Mouse (Mus musculus): ENCODE results near the gene Kif2c. TPM values are rescaled to one million over a fixed set of nuclear protein-coding genes. Genes with fewer than 3 reads are reported as not detected.

The Kif2c gene
- total and polyA plus RNA-seq, 3 experiments: 8.6 to 62.8 (median 52.0) TPM

DNA sequence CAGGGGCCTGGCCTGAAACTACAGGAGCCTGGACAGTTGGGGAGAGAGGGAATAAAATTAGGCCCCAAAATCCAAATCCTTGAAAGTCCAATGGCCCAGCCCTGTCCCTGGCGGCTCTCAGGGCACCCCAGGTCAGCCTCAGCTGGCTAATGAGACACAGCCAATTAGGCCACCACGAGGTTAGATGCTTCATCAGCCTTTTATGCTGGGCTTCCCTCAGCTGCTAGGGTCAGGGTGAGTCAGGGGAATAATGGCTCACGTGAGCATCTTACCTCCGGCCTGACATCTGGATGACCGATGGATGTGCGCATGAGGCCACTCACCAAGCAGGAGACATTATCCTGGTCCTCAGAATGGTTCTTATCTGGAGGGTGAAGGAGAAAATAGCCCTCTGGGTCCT is 51.6 kb downstream of the Kif2c start:
- no peak for TF ChIP-seq GATA2 (IDR thresholded peaks at IDR 0.05; ENCODE audit: borderline replicate concordance, low read depth, low read length)
- no peak for TF ChIP-seq GATA1 (IDR thresholded peaks at IDR 0.05; ENCODE audit: borderline replicate concordance, low read length)
- TF ChIP-seq POLR2AphosphoS5 (IDR thresholded peaks at IDR 0.05; ENCODE audit: insufficient replicate concordance, low read depth, low read length): no peak
- TF ChIP-seq CTCF (IDR thresholded peaks at IDR 0.05; ENCODE audit: low read depth, low read length): no peak
- no peaks in the 10 kb centered on the region for H3K9me3 ChIP-seq (replicated peaks)
- no peak for DNase-seq (ENCODE audit: low spot score)
- no peak for ATAC-seq (ENCODE audit: extremely low read depth, insufficient number of reproducible peaks, low FRiP score, poor library complexity, severe bottlenecking)
- peaks cover 60% of the 10 kb centered on the region for H3K36me3 ChIP-seq (replicated peaks)
- H3K4me1 ChIP-seq (ENCODE audit: insufficient read depth, low read depth, low read length): peaks cover 71% of the 10 kb centered on the region
- no peak overlapping the region for H3K4me3 ChIP-seq (ENCODE audit: low read depth, low read length)
- peaks cover 11% of the 10 kb centered on the region; the same call in 1 of the 2 replicates for H3K27me3 ChIP-seq (ENCODE audit: insufficient read depth, low read length)

GRCm38 (mm10) chr4:117127991-117128686 is 54.3 kb downstream of the Kif2c start:
- Histone ChIP-seq H3K9me3 (replicated peaks) (no peaks in the 10 kb centered on the region), H3K27me3 (ENCODE audit: insufficient read depth, low read length) (peaks cover 7% of the 10 kb centered on the region; the same call in 1 of the 2 replicates), H3K36me3 (replicated peaks) (peaks cover 60% of the 10 kb centered on the region), H3K4me3 (ENCODE audit: low read depth, low read length) (no peak overlapping the region), H3K4me1 (ENCODE audit: insufficient read depth, low read depth, low read length) (peaks cover 75% of the 10 kb centered on the region)
- no peak for ATAC-seq (ENCODE audit: extremely low read depth, insufficient number of reproducible peaks, low FRiP score, poor library complexity, severe bottlenecking)
- TF ChIP-seq CTCF (IDR thresholded peaks at IDR 0.05; ENCODE audit: low read depth, low read length) (no peak), GATA2 (IDR thresholded peaks at IDR 0.05; ENCODE audit: borderline replicate concordance, low read depth, low read length) (no peak), TAL1 (conservative IDR thresholded peaks at IDR 0.05; ENCODE audit: low read depth, low read length) (no peak), GATA1 (IDR thresholded peaks at IDR 0.05; ENCODE audit: borderline replicate concordance, low read length) (no peak), POLR2AphosphoS5 (IDR thresholded peaks at IDR 0.05; ENCODE audit: insufficient replicate concordance, low read depth, low read length) (no peak)
- no peak for DNase-seq (ENCODE audit: low spot score)

DNA sequence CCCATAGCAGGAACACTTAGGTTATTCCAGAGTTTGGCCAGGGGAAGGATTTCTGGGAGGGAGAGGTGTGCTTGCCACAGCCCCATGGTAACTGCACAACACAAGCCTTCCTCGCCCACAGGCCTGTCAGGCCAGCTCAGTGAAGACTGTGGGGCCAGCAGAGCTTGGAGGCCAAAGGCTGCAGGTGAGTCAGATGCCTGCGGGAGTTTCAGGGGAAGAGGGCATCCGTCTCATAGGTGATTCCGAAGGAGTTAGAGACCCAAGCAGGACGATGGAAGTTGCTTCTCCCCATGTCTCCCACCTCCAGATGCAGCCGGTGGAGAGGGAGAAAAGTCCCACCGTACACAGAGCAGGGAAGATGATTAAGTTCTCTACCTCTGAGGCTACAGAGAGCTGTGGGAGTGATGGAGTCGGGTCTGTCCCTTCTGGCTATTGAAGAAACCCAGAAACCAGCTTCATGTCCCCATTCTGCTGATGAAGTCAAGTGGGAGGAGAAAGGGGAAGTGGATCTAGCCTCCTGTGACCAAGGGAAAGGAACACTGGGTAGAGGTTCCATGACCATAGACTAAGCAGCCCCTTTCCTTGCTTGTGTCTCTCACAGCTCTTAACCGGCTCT is 55.7 kb downstream of the Kif2c start, which contains the start of gene Tctex1d4:
Gene Tctex1d4 (plus strand): TSS at position 120 of the 616 bp plus-strand sequence.
- DNase-seq (ENCODE audit: low spot score) (peak; percentile 48), ATAC-seq (ENCODE audit: extremely low read depth, insufficient number of reproducible peaks, low FRiP score, poor library complexity, severe bottlenecking) (no peak)
- Histone ChIP-seq H3K9me3 (replicated peaks) (no peaks in the 10 kb centered on the region), H3K4me1 (ENCODE audit: insufficient read depth, low read depth, low read length) (peaks cover 63% of the 10 kb centered on the region), H3K36me3 (replicated peaks) (peaks cover 57% of the 10 kb centered on the region), H3K4me3 (ENCODE audit: low read depth, low read length) (peak within 1 kb of the TSS; percentile 58; the same call in 1 of the 2 replicates), H3K27me3 (ENCODE audit: insufficient read depth, low read length) (peaks cover under 1% of the 10 kb centered on the region; the same call in 1 of the 2 replicates)
- TF ChIP-seq GATA1 (IDR thresholded peaks at IDR 0.05; ENCODE audit: borderline replicate concordance, low read length) (no peak), POLR2AphosphoS5 (IDR thresholded peaks at IDR 0.05; ENCODE audit: insufficient replicate concordance, low read depth, low read length) (no peak)

DNA sequence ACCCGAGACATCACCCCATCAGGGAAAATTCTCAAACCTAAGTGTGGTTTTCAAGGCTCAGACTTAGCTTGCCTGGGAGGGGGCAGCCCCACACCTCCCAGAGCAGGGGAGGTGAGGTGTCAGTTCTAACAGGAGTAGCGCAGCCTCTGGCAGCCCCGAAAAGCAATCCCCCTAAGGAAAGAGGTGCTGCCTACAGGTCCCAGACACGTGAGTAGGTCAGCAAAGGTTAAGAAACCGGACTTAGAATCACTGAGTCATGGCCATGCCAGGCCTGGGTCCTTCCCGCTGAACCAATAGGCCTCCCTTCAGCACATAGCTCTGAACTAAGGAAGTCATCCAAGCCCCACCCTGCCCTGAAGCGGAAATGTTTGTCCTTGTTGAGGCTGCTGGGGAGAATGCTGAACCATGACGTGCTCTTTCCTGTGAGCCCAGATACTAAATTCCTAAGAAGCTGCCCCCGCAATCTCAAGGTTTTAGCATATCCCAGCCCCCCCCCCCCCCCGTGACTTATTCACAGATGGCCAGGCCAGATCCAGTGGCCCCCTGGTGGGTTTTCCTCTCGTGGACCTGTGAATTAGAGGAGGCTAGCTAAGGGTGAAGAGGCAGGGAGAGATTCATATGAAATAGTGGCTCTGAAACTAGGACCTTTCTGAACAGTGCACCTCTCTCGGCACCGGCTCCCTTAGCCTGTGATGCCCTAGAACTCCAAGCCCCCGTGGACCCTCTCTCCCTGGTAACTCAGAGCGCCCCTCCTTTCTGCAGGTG is 56.3 kb downstream of the Kif2c start:
- peak overlapping the region; percentile 58; the same call in 1 of the 2 replicates for H3K4me3 ChIP-seq (ENCODE audit: low read depth, low read length)
- peak; percentile 77 for DNase-seq (ENCODE audit: low spot score)

DNA sequence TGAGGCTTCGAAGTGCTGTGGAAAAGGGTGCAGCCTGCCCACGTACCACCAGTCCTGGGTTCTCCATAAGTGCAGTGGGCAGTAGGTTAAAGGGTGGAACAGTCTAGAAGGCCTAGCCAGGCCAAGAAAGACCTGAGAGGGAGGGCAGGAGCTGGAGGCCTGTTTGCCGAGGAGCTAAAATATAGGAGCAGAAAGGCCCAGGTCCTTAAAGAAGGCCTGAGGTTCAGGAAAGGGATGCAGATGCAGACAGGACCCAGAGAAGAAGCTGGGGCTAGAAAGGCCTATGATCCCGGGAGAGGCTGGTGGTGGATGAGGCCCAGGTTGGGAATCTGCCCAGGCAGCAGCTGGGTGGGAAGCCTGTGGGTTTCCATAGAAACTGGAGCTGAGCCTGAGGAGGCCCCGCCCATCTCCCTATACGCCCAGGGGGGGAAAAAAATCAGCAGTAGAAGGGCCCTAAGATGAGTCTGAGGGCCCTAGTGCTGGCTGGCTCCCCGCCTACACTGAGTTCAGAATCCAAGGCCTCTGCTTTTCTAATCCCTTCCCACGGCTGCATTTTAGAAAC is 57.0 kb downstream of the Kif2c start, which contains the start of gene Btbd19:
Gene Btbd19 (minus strand): TSS at position 378 of the 562 bp plus-strand sequence.
- peaks cover 44% of the 10 kb centered on the region for H3K36me3 ChIP-seq (replicated peaks)
- no peaks in the 10 kb centered on the region for H3K9me3 ChIP-seq (replicated peaks)
- ATAC-seq (ENCODE audit: extremely low read depth, insufficient number of reproducible peaks, low FRiP score, poor library complexity, severe bottlenecking): no peak
- peak within 1 kb of the TSS; percentile 58; the same call in 1 of the 2 replicates for H3K4me3 ChIP-seq (ENCODE audit: low read depth, low read length)
- DNase-seq (ENCODE audit: low spot score): peak; percentile 44
- peaks cover 65% of the 10 kb centered on the region for H3K4me1 ChIP-seq (ENCODE audit: insufficient read depth, low read depth, low read length)
- TF ChIP-seq GATA2 (IDR thresholded peaks at IDR 0.05; ENCODE audit: borderline replicate concordance, low read depth, low read length) (no peak), GATA1 (IDR thresholded peaks at IDR 0.05; ENCODE audit: borderline replicate concordance, low read length) (no peak), TAL1 (conservative IDR thresholded peaks at IDR 0.05; ENCODE audit: low read depth, low read length) (no peak), CTCF (IDR thresholded peaks at IDR 0.05; ENCODE audit: low read depth, low read length) (no peak), POLR2AphosphoS5 (IDR thresholded peaks at IDR 0.05; ENCODE audit: insufficient replicate concordance, low read depth, low read length) (no peak)
- no peaks in the 10 kb centered on the region for H3K27me3 ChIP-seq (ENCODE audit: insufficient read depth, low read length)

More for the DNA sequence above, 56.3 kb downstream of the Kif2c start:
- H3K27me3 ChIP-seq (ENCODE audit: insufficient read depth, low read length): no peaks in the 10 kb centered on the region
- peaks cover 63% of the 10 kb centered on the region for H3K4me1 ChIP-seq (ENCODE audit: insufficient read depth, low read depth, low read length)
- peak; percentile 61 for ATAC-seq (ENCODE audit: extremely low read depth, insufficient number of reproducible peaks, low FRiP score, poor library complexity, severe bottlenecking)
- TF ChIP-seq POLR2AphosphoS5 (IDR thresholded peaks at IDR 0.05; ENCODE audit: insufficient replicate concordance, low read depth, low read length): no peak
- no peak for TF ChIP-seq GATA1 (IDR thresholded peaks at IDR 0.05; ENCODE audit: borderline replicate concordance, low read length)
- no peak for TF ChIP-seq TAL1 (conservative IDR thresholded peaks at IDR 0.05; ENCODE audit: low read depth, low read length)
- no peaks in the 10 kb centered on the region for H3K9me3 ChIP-seq (replicated peaks)
- peaks cover 50% of the 10 kb centered on the region for H3K36me3 ChIP-seq (replicated peaks)

Data from G1E (cell line).